In genomic region chr19:38844817-38845216, GRCm38 (mm10) we compare ENCODE assay signal across 16 mouse cellular contexts.
"Had no signal": no experiment of that assay in that cellular context is flagged by ENCODE, and none has a peak within 500 bp of the region (broad histone marks: within the 10 kb centered on the region; RNA-seq: fewer than 3 reads in every experiment).

No protein-coding gene starts in this region.

- ATAC-seq: hindbrain, postnatal 0 days; intestine, embryonic 16.5 days had no signal

- DNase-seq: gastrocnemius, postnatal 14 days; gastrocnemius, postnatal 36 days; heart, adult 11 months; heart, adult 2 months; heart, postnatal 14 days; heart, postnatal 36 days; kidney, adult 11 months; kidney, adult 2 months; kidney, adult 9 months; kidney, postnatal 14 days; kidney, postnatal 36 days; layer of hippocampus, adult 9-11 months; layer of hippocampus, postnatal 36 days; left cerebral cortex, postnatal 4 days had no signal
